Mouse (Mus musculus) liver, embryonic 15.5 days (tissue): ENCODE results near the gene Gpr137. TPM values are rescaled to one million over a fixed set of nuclear protein-coding genes. Genes with fewer than 3 reads are reported as not detected.

Source experiments
- ATAC-seq: fragments of 200-750 bp; cut with Nextera tagmentation; 2 replicates; pipeline ENCODE4 v1.8.0; 2017; ENCODE audit warnings: moderate number of reproducible peaks, mild to moderate bottlenecking, moderate library complexity; ENCODE audit not compliant: insufficient read depth
- H3K27ac ChIP-seq: fragments of 300-500 bp; sonication (generic); replicated peaks from 2 replicates; pipeline ENCODE4 v1.5.1; 2015; ENCODE audit warnings: mild to moderate bottlenecking, inconsistent platforms
- H3K27me3 ChIP-seq: fragments of 300-500 bp; sonication (generic); 2 replicates; pipeline ENCODE4 v1.6.1; 2015; ENCODE audit warnings: mild to moderate bottlenecking, inconsistent platforms
- H3K36me3 ChIP-seq: fragments of 300-500 bp; sonication (generic); replicated peaks from 2 replicates; pipeline ENCODE4 v1.6.1; 2015; ENCODE audit warnings: moderate library complexity, mild to moderate bottlenecking, inconsistent platforms
- H3K4me1 ChIP-seq: fragments of 300-500 bp; sonication (generic); replicated peaks from 2 replicates; pipeline ENCODE4 v1.6.1; 2015; ENCODE audit warnings: inconsistent platforms
- H3K4me2 ChIP-seq: fragments of 300-500 bp; sonication (generic); 2 replicates; pipeline ENCODE4 v1.6.1; 2015; ENCODE audit warnings: moderate library complexity, mild to moderate bottlenecking, inconsistent platforms
- H3K4me3 ChIP-seq: fragments of 300-500 bp; sonication (generic); replicated peaks from 2 replicates; pipeline ENCODE4 v1.5.1; 2015; ENCODE audit warnings: mild to moderate bottlenecking, inconsistent platforms
- H3K9ac ChIP-seq: fragments of 300-500 bp; sonication (generic); 2 replicates; pipeline ENCODE4 v1.6.1; 2015; ENCODE audit warnings: moderate library complexity, mild to moderate bottlenecking, inconsistent platforms
- H3K9me3 ChIP-seq: fragments of 300-500 bp; sonication (generic); replicated peaks from 2 replicates; pipeline ENCODE4 v1.6.1; 2016; ENCODE audit warnings: inconsistent platforms
- WGBS: fragments of 180-500 bp; shearing (Covaris S2); methylation state at CpG from one replicate; pipeline ENCODE4 v1.1.7; 2015; ENCODE audit warnings: mixed read lengths; ENCODE audit not compliant: insufficient replicate concordance; 5-methylcytosine and 5-hydroxymethylcytosine counted together
- polyA plus RNA-seq: library from polyadenylated mRNA; unstranded; fragments of >200 nt; fragmentation: Nextera tagmentation; extraction: Ambion mirVana; gene quantifications from 2 replicates; pipeline ENCODE4 v1.2.1, GENCODE M21; 2015

Gene Gpr137
- polyA plus RNA-seq, 1 experiment from 2014 or later, result 7.4 TPM

GRCm38 (mm10) chr19:6972247-6972917 is 30.1 kb upstream of the Gpr137 start:
- peaks cover 88% of the 10 kb centered on the region for H3K4me1 ChIP-seq
- ATAC-seq, result no peak
- H3K9ac ChIP-seq, result no peak overlapping the region
- no peaks in the 10 kb centered on the region for H3K9me3 ChIP-seq
- H3K27me3 ChIP-seq, result peaks cover 22% of the 10 kb centered on the region
- H3K4me2 ChIP-seq, result no peak overlapping the region
- 74% methylated on average over 13 of the region's 13 CpGs for WGBS
- no peak overlapping the region for H3K4me3 ChIP-seq
- no peak overlapping the region for H3K27ac ChIP-seq
- H3K36me3 ChIP-seq, result peaks cover 6% of the 10 kb centered on the region

DNA sequence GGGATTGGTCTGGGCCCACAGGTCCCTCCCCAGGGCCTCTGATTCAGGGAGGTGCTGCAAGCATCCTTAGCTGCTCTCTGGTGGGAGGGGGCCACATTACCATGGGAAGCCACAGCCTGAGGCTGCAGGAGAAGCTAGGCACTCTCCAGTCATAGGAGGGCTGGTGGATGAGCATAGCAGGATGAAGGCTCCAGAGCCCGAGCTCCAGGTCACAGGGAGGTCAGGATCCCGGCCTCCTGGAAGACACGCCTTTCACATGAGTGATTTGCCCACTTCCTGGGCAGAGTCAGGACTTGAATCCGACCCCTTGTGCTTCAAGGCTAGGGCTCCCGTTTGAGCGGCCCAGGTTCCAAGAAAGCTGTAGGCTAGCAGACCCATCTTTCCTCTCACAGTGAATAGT is 29.4 kb upstream of the Gpr137 start:
- WGBS, result 69% methylated on average over 6 of the region's 6 CpGs
- Histone ChIP-seq H3K9ac (no peak overlapping the region), H3K27me3 (peaks cover 22% of the 10 kb centered on the region), H3K4me1 (peaks cover 90% of the 10 kb centered on the region), H3K4me2 (no peak overlapping the region), H3K9me3 (no peaks in the 10 kb centered on the region), H3K4me3 (no peak overlapping the region), H3K36me3 (0 out of 2 replicates have a peak, but pooled peaks cover 1% of the 10 kb centered on the region), H3K27ac (no peak overlapping the region)
- no peak for ATAC-seq

GRCm38 (mm10) chr19:6970460-6971085 is 28.3 kb upstream of the Gpr137 start:
- WGBS, result 23% methylated on average over 11 of the region's 11 CpGs
- H3K9ac ChIP-seq, result peak overlapping the region; percentile 75
- H3K9me3 ChIP-seq, result no peaks in the 10 kb centered on the region
- H3K36me3 ChIP-seq, result peaks cover 4% of the 10 kb centered on the region; the same call in 1 of the 2 replicates
- peak overlapping the region; percentile 29; the same call in 1 of the 2 replicates for H3K27ac ChIP-seq
- H3K27me3 ChIP-seq, result peaks cover 22% of the 10 kb centered on the region
- peak overlapping the region; percentile 66 for H3K4me3 ChIP-seq
- peaks cover 79% of the 10 kb centered on the region for H3K4me1 ChIP-seq
- no peak for ATAC-seq
- H3K4me2 ChIP-seq, result peak overlapping the region; percentile 97

DNA sequence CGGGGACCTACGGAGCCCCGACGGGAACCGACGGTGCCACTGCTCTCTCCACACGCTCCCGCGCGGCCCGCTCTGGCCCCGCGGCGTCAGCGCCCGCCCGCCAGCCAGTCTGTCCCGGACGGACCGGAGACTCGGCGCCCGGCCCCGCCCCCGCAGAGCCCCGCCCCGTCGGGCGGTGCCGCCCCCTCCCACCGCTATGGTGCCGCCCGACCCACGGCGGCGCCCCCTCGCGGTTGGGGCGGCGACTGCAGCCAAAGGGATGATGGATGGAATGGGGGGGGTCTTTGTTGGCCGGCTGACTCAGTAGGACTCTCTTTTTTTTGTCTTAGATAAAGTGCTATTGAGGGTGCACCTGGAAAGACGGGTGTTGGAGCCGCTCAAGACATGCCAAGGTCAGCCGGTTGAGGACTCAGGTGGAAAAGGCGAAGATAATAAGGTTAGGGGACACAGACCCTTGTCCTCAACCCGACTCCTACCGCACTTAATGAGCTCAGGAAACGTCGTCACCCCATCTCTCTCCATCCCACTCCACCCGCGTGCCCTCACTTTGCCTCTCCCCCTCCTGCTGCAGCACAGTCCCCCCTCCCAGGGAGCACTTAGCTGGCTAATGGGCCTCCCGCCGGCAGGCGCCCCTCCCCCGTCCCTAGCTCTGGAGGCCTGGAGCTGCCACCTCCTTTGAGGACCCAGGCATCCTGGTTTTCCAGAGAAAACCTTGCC is 27.5 kb upstream of the Gpr137 start:
- H3K4me2 ChIP-seq, result peak overlapping the region; percentile 97
- H3K36me3 ChIP-seq, result peaks cover 10% of the 10 kb centered on the region; the same call in 1 of the 2 replicates
- H3K9ac ChIP-seq, result peak overlapping the region; percentile 75
- H3K27ac ChIP-seq, result 0 out of 2 replicates have a peak overlapping the region, but pooled peaks have one; percentile 24
- peaks cover 22% of the 10 kb centered on the region for H3K27me3 ChIP-seq
- H3K9me3 ChIP-seq, result no peaks in the 10 kb centered on the region
- peak overlapping the region; percentile 66 for H3K4me3 ChIP-seq
- peaks cover 75% of the 10 kb centered on the region for H3K4me1 ChIP-seq
- ATAC-seq, result peak; percentile 65
- 2% methylated on average over 55 of the region's 55 CpGs for WGBS

DNA sequence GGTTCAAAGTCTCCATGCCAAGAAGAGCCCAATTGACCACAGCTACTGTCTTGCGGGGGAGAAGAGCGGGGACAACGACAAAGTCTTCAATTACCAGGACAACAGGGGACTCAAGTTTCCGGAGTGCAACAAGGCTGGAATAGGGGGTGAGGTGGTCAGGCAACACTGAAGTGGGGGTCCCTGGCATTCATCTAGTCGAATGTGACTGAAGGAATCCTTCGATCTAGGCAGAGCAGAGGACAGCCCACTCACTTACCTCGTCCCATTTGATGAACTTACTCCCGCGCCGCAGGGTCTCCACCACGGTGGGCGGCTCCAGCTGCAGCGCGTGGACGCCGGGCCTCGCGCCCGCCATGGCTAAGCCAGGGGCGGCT is 27.0 kb upstream of the Gpr137 start:
- Histone ChIP-seq H3K27ac (0 out of 2 replicates have a peak overlapping the region, but pooled peaks have one; percentile 24), H3K9me3 (no peaks in the 10 kb centered on the region)
- no peak for ATAC-seq

DNA sequence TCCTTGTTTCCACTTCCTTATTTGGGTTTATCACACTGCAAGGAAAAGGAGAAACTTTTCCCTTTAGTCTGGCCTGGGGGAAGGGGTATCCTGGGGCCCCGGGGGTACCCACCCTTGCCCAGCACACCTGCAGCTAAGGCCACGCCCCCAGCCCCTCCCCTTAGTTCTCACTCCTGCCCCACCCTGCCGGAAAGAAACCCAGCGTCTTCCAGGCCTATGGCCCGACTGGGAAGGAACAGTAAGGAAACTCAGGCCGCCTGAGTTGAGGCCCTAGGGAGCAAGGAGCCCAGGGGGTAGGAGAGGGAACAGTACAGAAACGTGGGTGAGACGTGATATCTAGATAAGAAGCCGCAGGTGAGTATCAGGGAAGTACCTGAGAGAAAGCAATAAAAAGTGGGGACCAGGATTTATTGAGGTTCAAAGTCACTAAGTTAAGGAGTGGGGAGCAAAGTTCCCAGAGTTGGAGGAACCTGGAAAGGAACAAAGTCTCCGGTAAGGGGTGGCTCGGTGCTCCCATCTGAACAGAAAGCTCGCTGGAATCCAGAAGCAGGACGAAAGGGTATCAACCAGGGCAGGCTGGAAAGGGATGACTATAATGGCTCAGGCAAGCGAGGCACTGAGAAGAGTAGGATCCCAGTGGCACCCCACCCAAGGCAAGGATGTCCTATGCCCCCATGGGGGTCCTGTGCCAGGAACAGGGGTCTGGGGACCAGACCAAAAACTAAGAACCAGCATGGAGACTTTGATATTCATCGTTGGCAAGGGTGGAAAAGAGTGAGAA is 26.4 kb upstream of the Gpr137 start:
- H3K27ac ChIP-seq, result no peak overlapping the region
- H3K4me3 ChIP-seq, result peak overlapping the region; percentile 66
- H3K9ac ChIP-seq, result peak overlapping the region; percentile 75
- H3K27me3 ChIP-seq, result peaks cover 22% of the 10 kb centered on the region
- peak overlapping the region; percentile 97 for H3K4me2 ChIP-seq
- H3K36me3 ChIP-seq, result peaks cover 17% of the 10 kb centered on the region; the same call in 1 of the 2 replicates
- no peak for ATAC-seq
- 7% methylated on average over 15 of the region's 15 CpGs for WGBS
- no peaks in the 10 kb centered on the region for H3K9me3 ChIP-seq
- H3K4me1 ChIP-seq, result peaks cover 66% of the 10 kb centered on the region

More for the DNA sequence above, 27.0 kb upstream of the Gpr137 start:
- Histone ChIP-seq H3K4me3 (peak overlapping the region; percentile 66), H3K9ac (peak overlapping the region; percentile 75), H3K36me3 (peaks cover 15% of the 10 kb centered on the region; the same call in 1 of the 2 replicates), H3K27me3 (peaks cover 22% of the 10 kb centered on the region), H3K4me2 (peak overlapping the region; percentile 97), H3K4me1 (peaks cover 70% of the 10 kb centered on the region)
- WGBS, result under 1% methylated on average over 20 of the region's 20 CpGs

- Histone ChIP-seq H3K27me3 (no peaks in the 10 kb centered on the region), H3K4me3 (no peak overlapping the region), H3K36me3 (peaks cover 33% of the 10 kb centered on the region), H3K9me3 (no peaks in the 10 kb centered on the region), H3K9ac (no peak overlapping the region), H3K27ac (no peak overlapping the region), H3K4me2 (no peak overlapping the region), H3K4me1 (peaks cover 25% of the 10 kb centered on the region)
- WGBS, result 62% methylated on average over 10 of the region's 10 CpGs
- ATAC-seq, result no peak
Observed at GRCm38 (mm10) chr19:6956461-6956860, 14.2 kb upstream of the Gpr137 start.

GRCm38 (mm10) chr19:6955424-6955823 is 13.1 kb upstream of the Gpr137 start:
- peaks cover 35% of the 10 kb centered on the region for H3K4me1 ChIP-seq
- H3K27ac ChIP-seq, result no peak overlapping the region
- H3K9ac ChIP-seq, result no peak overlapping the region
- H3K4me3 ChIP-seq, result no peak overlapping the region
- no peak overlapping the region for H3K4me2 ChIP-seq
- 67% methylated on average over 7 of the region's 7 CpGs for WGBS
- no peaks in the 10 kb centered on the region for H3K27me3 ChIP-seq
- no peaks in the 10 kb centered on the region for H3K9me3 ChIP-seq
- ATAC-seq, result no peak
- H3K36me3 ChIP-seq, result peaks cover 33% of the 10 kb centered on the region

DNA sequence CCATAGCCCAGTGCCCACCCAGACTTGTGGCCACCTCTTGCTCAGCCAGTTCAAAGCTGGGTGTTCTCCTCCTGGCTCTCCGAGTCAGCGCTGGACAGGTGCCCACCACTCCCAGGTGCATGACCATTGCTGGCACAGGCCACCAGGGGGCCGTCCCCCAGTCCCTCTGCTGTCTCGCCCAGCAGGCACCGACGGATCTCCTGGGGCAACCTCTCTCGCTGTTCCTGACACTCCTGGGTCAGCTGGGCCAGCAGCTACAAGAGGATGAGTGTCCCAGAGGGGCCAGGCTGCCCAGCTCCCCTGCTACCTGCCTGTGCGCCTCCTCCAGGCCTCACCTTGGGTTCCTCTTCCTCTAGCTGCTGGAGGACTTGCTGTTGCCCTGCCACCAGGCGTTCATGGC is 11.8 kb upstream of the Gpr137 start:
- 69% methylated on average over 9 of the region's 9 CpGs for WGBS
- no peak for ATAC-seq

DNA sequence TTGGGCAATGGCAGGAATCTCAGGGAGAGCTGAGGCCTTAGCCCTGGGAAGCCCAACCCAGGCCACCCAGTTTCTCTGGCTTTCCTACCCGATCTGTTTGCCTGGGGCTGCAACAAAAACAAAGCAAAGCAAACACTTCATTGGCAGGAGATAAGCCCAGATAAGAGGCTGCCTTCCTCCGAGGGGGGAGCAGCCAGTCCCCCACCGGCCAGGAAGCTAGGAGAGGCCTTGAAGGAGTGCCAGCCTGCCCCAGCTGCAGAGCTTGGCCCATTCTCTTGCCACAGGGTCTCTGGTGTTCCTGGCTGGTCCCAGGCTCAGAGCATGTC is 10.4 kb upstream of the Gpr137 start:
- no peaks in the 10 kb centered on the region for H3K9me3 ChIP-seq
- WGBS, result 3% methylated on average over 3 of the region's 3 CpGs
- H3K36me3 ChIP-seq, result peaks cover 24% of the 10 kb centered on the region
- H3K4me2 ChIP-seq, result peak overlapping the region; percentile 98
- peaks cover 55% of the 10 kb centered on the region for H3K4me1 ChIP-seq
- H3K27me3 ChIP-seq, result no peaks in the 10 kb centered on the region
- peak overlapping the region; percentile 91 for H3K27ac ChIP-seq
- H3K4me3 ChIP-seq, result peak overlapping the region; percentile 79
- ATAC-seq, result no peak
- peak overlapping the region; percentile 73; the same call in 1 of the 2 replicates for H3K9ac ChIP-seq

More for the DNA sequence above, 11.8 kb upstream of the Gpr137 start:
- no peaks in the 10 kb centered on the region for H3K27me3 ChIP-seq
- no peaks in the 10 kb centered on the region for H3K9me3 ChIP-seq
- H3K4me3 ChIP-seq, result no peak overlapping the region
- no peak overlapping the region for H3K27ac ChIP-seq
- no peak overlapping the region for H3K4me2 ChIP-seq
- H3K9ac ChIP-seq, result no peak overlapping the region
- peaks cover 33% of the 10 kb centered on the region for H3K36me3 ChIP-seq
- peaks cover 49% of the 10 kb centered on the region for H3K4me1 ChIP-seq
